Mouse (Mus musculus) neural tube, embryonic 13.5 days (tissue): ENCODE measurements at regions not wholly inside any gene's neighbourhood (a gene's known extent, or its start where the extent isn't known, plus 50 kb on each side); places are given as distances from the start of the nearest gene placed in this dataset.

Experiments used
- ATAC-seq: fragments of 200-750 bp; cut with Nextera tagmentation; 2 replicates; pipeline ENCODE4 v1.8.0; 2017; ENCODE audit warnings: low read depth, mild to moderate bottlenecking, moderate TSS enrichment, moderate library complexity
- H3K27ac ChIP-seq: fragments of 300-500 bp; sonication (generic); replicated peaks from 2 replicates; pipeline ENCODE4 v1.5.1; 2015; ENCODE audit warnings: moderate library complexity, mild to moderate bottlenecking, inconsistent platforms
- H3K27me3 ChIP-seq: fragments of 300-500 bp; sonication (generic); 2 replicates; pipeline ENCODE4 v1.6.1; 2015; ENCODE audit warnings: mild to moderate bottlenecking, inconsistent platforms
- H3K36me3 ChIP-seq: fragments of 300-500 bp; sonication (generic); 2 replicates; pipeline ENCODE4 v1.6.1; 2015; ENCODE audit warnings: mild to moderate bottlenecking, inconsistent platforms
- H3K4me1 ChIP-seq: fragments of 300-500 bp; sonication (generic); replicated peaks from 2 replicates; pipeline ENCODE4 v1.6.1; 2015; ENCODE audit warnings: inconsistent platforms
- H3K4me2 ChIP-seq: fragments of 300-500 bp; sonication (generic); 2 replicates; pipeline ENCODE4 v1.6.1; 2015; ENCODE audit warnings: inconsistent platforms, mild to moderate bottlenecking, moderate library complexity
- H3K4me3 ChIP-seq: fragments of 300-500 bp; sonication (generic); 2 replicates; pipeline ENCODE4 v1.5.1; 2015; ENCODE audit warnings: mild to moderate bottlenecking, inconsistent platforms
- H3K9ac ChIP-seq: fragments of 300-500 bp; sonication (generic); 2 replicates; pipeline ENCODE4 v1.6.1; 2015; ENCODE audit warnings: moderate library complexity, mild to moderate bottlenecking, inconsistent platforms
- H3K9me3 ChIP-seq: fragments of 300-500 bp; sonication (generic); 2 replicates; pipeline ENCODE4 v1.6.1; 2016; ENCODE audit warnings: inconsistent platforms
- WGBS: fragments of 180-500 bp; shearing (Covaris S2); methylation state at CpG from one replicate; pipeline ENCODE4 v1.1.7; 2015; 5-methylcytosine and 5-hydroxymethylcytosine counted together

DNA sequence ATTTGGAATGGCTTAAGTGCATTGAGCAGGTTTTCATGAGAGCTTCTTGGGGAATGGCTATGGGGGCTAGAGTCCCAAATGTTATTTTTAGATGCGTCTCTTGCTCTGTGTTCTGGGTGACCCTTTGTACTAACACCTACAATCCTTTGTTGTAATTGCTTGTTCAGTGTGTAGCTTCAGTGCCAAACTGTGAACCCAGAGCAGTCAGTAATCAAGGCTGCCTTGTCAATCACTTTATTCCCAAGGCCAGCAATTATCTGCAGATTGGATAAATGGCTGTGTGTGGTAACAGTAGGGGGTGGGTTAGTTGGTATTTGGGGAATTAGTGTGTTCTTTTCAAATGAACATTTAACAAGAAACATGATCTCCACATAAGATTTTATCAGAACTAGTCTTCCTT, 390.4 kb downstream of the Poteg start:
- Histone ChIP-seq H3K27me3 (no peaks in the 10 kb centered on the region), H3K27ac (no peak overlapping the region), H3K36me3 (no peaks in the 10 kb centered on the region), H3K9ac (no peak overlapping the region), H3K4me3 (no peak overlapping the region), H3K9me3 (no peaks in the 10 kb centered on the region), H3K4me1 (no peaks in the 10 kb centered on the region), H3K4me2 (no peak overlapping the region)
- no peak for ATAC-seq
- 88% methylated on average over 1 of the region's 1 CpGs for WGBS

DNA sequence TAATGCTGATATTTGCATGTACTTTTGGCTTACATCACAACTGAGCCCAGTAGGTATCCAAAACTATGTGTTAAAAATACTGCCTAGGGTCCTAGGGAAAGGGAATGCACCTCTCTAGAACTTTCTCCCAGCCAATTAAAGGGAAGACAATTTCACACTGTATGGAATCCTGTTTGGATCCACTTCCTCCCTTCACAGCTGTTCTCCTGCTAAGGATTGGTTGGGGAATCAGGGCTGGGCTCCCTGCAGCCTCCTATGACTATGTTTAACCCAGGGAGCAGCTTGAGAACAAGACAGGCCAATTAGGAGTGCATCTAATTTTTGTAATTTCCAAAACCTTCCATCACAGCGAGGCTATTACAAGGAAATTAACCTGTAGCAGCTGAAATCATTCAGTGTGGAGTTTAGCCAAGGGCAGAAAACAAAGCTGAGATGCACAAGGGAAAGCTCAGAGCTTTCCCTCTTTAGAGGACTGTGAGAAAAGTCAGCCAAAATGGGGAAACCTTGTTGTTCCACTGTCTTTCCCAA, 419.1 kb downstream of the Poteg start:
- Histone ChIP-seq H3K27ac (no peak overlapping the region), H3K4me1 (no peaks in the 10 kb centered on the region), H3K4me3 (no peak overlapping the region), H3K27me3 (no peaks in the 10 kb centered on the region), H3K9ac (no peak overlapping the region), H3K36me3 (no peaks in the 10 kb centered on the region), H3K9me3 (no peaks in the 10 kb centered on the region), H3K4me2 (no peak overlapping the region)
- 64% methylated on average over 1 of the region's 1 CpGs for WGBS
- ATAC-seq: no peak

DNA sequence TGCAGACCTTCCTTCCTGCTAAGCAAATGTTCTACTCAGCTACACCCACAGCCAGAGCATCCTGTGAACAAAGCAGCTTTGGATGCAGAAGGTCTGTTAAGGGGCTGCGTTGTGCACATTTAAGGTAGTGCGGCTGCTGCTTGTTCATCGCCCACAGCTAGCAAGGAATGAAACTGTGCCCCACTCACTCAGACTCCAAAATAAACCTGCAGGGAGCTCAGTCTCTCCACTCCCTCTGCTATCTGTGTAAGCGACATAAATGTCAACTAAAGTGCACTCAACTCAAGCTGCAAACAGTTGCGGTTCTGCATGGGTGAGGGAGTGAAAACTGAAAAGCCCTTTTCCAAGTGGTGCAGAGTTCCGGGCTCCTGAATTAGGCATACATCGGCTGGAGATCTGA, 421.1 kb downstream of the Poteg start:
- 95% methylated on average over 7 of the region's 7 CpGs for WGBS
- Histone ChIP-seq H3K27ac (no peak overlapping the region), H3K4me2 (no peak overlapping the region), H3K9ac (no peak overlapping the region), H3K36me3 (no peaks in the 10 kb centered on the region), H3K4me1 (no peaks in the 10 kb centered on the region), H3K9me3 (no peaks in the 10 kb centered on the region), H3K27me3 (no peaks in the 10 kb centered on the region), H3K4me3 (no peak overlapping the region)
- ATAC-seq: no peak

DNA sequence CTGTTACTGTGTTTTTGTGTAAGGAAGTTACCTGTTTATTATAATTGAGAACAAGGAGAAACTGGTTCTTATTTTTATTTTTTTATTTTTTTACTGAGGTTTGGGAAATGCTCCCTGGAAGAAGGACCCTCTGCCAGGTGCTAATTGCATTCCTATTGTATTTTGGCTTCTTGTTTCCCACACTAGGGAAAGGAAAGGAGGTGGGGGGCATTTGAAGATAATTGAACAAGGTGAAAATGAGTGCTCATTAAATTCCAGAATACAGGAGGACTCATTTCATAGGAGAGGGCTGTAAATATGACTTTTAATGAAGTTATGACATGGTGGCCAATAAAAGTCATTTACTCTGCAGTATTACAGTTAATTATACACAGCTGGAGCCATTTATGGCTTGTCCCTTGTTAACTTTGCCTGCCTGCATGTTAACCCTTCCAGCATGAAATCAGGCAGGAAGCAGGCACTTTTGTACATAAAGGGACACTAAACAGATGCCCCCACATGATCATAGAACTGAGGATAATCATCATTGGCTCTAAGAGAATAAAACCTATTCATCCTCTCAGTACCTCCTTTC, 430.3 kb downstream of the Poteg start:
- no peak overlapping the region for H3K27ac ChIP-seq
- ATAC-seq: peak; percentile 88

DNA sequence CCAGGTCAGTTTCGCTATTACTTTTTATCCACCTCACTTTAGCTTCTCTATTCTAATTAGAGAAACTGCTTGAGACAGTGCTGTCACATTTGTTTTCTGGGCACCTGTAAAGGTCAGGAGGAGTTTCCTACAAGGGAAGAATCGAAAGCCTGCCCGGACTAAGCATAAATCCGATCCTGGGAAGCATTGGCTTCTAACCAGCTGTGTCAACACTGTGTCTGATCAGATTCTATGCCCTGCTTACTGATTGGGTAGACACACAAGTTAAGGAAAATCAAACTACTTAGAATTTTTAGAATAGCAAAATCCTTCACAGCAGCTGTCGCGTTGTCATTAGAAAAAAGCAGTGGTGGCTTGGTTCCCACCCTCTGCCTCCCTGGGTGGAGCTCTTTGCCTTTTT, 441.8 kb downstream of the Poteg start:
- ATAC-seq: no peak
- H3K27ac ChIP-seq: no peak overlapping the region
- no peak overlapping the region for H3K4me3 ChIP-seq
- H3K9ac ChIP-seq: no peak overlapping the region
- no peaks in the 10 kb centered on the region for H3K4me1 ChIP-seq
- 86% methylated on average over 6 of the region's 6 CpGs for WGBS
- H3K36me3 ChIP-seq: no peaks in the 10 kb centered on the region
- H3K27me3 ChIP-seq: no peaks in the 10 kb centered on the region
- H3K4me2 ChIP-seq: no peak overlapping the region
- no peaks in the 10 kb centered on the region for H3K9me3 ChIP-seq

More for the DNA sequence above, 430.3 kb downstream of the Poteg start:
- no peak overlapping the region for H3K4me3 ChIP-seq
- no peaks in the 10 kb centered on the region for H3K36me3 ChIP-seq
- no peak overlapping the region for H3K9ac ChIP-seq
- H3K4me2 ChIP-seq: no peak overlapping the region
- H3K27me3 ChIP-seq: no peaks in the 10 kb centered on the region
- H3K9me3 ChIP-seq: no peaks in the 10 kb centered on the region
- H3K4me1 ChIP-seq: 0 out of 2 replicates have a peak, but pooled peaks cover 4% of the 10 kb centered on the region

DNA sequence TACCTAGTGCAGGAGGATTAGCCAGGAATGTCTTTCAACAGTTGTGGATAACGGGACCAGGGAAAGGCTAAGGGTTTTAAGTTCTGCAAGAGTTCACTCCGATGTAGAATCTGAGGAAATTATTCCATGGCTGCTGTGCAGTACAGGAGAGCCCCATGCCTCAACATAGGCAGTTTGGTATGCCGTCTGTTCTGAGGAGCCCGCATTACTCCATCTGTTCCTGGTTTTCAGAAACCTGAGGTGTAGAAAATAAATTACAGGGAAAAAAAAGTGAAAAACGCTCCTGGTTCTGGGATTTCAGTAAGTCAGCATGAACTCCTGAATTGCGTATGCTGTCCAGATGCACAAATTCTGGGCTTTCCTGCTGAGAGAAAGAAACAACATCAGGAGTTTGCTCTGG, 446.9 kb downstream of the Poteg start:
- Histone ChIP-seq H3K4me1 (no peaks in the 10 kb centered on the region), H3K9ac (no peak overlapping the region)
- WGBS: 81% methylated on average over 6 of the region's 6 CpGs

DNA sequence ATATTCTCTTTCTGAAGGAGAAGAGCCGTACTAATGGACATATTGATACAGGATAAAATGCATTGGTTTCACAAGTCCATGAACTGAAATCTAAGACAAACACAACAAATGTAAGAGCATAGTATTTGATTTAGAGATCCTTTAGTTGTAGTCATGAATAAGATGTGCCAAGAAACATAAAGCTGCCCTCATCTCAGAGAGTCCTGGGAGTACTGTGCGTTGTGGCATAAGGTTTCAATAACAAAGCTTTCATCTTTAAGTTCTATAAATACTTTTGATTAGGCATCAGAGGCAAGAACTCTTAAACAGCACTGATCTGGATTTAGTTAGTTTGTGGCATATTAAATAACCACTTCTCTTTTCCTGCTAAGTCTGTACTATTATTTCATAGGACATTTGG, 452.6 kb downstream of the Poteg start:
- no peaks in the 10 kb centered on the region for H3K36me3 ChIP-seq
- H3K27me3 ChIP-seq: no peaks in the 10 kb centered on the region
- WGBS: 83% methylated on average over 2 of the region's 2 CpGs
- H3K4me2 ChIP-seq: no peak overlapping the region
- no peak overlapping the region for H3K27ac ChIP-seq
- H3K4me1 ChIP-seq: no peaks in the 10 kb centered on the region; the same call in 1 of the 2 replicates
- H3K9me3 ChIP-seq: no peaks in the 10 kb centered on the region
- no peak overlapping the region for H3K9ac ChIP-seq
- H3K4me3 ChIP-seq: no peak overlapping the region
- no peak for ATAC-seq

More for the DNA sequence above, 446.9 kb downstream of the Poteg start:
- H3K27me3 ChIP-seq: no peaks in the 10 kb centered on the region
- H3K36me3 ChIP-seq: no peaks in the 10 kb centered on the region
- no peak for ATAC-seq
- H3K4me3 ChIP-seq: no peak overlapping the region
- H3K4me2 ChIP-seq: no peak overlapping the region
- H3K9me3 ChIP-seq: no peaks in the 10 kb centered on the region
- no peak overlapping the region for H3K27ac ChIP-seq

DNA sequence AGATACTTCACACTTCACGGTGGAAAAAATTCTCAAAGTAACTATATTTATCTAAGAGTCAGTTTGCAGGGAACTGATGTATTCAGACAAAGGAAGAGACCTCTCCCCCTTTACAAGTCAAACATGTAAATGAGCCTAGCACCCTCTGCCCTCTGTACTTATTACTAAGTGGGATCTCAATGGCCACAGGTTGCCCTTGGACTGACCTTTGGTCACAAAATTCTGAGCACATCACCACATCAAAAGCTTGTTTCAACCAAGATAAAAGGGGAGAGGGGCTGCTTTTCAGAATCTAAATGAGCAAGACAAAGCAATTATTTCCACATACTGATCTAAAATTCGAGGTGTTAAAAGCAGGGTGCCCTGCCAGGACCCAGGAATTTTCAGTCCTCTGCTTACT, 456.3 kb downstream of the Poteg start:
- H3K9me3 ChIP-seq: no peaks in the 10 kb centered on the region
- no peak overlapping the region for H3K27ac ChIP-seq
- H3K4me2 ChIP-seq: no peak overlapping the region
- no peak for ATAC-seq
- H3K4me3 ChIP-seq: no peak overlapping the region
- no peaks in the 10 kb centered on the region for H3K27me3 ChIP-seq
- H3K4me1 ChIP-seq: no peaks in the 10 kb centered on the region; the same call in 1 of the 2 replicates
- WGBS: 11% methylated on average over 2 of the region's 2 CpGs
- H3K36me3 ChIP-seq: no peaks in the 10 kb centered on the region
- H3K9ac ChIP-seq: no peak overlapping the region

DNA sequence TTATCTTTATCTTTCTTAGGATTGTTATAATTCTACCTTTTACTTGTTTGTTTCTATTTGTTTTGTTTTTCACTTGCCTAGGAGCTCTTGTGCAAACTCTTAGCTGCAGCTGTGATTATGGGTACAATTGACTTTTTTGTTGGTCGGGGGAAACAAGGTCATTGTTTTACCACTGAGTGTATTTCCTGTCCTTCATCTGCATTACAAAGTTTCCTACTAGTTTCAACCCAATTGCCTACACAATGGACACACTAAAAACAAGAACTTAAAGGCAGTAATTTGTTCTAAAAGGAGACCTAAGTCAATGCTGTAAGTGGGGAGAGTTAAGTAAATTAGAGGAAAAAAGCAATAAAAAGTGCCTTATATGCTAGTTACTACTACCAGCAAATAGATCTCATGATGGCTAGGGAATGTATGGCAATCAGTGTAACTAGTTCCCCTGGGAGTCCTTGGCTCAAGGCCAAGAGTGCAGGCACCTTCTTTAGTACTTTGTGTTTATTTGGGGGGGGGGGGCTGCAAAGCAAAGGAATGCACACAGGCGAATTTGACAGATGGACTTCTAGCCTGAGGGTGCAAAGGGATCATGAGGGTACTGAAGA, 462.0 kb downstream of the Poteg start:
- 24% methylated on average over 2 of the region's 2 CpGs for WGBS
- H3K27me3 ChIP-seq: no peaks in the 10 kb centered on the region
- no peak for ATAC-seq
- no peak overlapping the region for H3K9ac ChIP-seq
- no peaks in the 10 kb centered on the region for H3K36me3 ChIP-seq
- no peaks in the 10 kb centered on the region for H3K9me3 ChIP-seq
- H3K4me2 ChIP-seq: no peak overlapping the region
- H3K4me1 ChIP-seq: no peaks in the 10 kb centered on the region
- H3K27ac ChIP-seq: no peak overlapping the region
- no peak overlapping the region for H3K4me3 ChIP-seq

DNA sequence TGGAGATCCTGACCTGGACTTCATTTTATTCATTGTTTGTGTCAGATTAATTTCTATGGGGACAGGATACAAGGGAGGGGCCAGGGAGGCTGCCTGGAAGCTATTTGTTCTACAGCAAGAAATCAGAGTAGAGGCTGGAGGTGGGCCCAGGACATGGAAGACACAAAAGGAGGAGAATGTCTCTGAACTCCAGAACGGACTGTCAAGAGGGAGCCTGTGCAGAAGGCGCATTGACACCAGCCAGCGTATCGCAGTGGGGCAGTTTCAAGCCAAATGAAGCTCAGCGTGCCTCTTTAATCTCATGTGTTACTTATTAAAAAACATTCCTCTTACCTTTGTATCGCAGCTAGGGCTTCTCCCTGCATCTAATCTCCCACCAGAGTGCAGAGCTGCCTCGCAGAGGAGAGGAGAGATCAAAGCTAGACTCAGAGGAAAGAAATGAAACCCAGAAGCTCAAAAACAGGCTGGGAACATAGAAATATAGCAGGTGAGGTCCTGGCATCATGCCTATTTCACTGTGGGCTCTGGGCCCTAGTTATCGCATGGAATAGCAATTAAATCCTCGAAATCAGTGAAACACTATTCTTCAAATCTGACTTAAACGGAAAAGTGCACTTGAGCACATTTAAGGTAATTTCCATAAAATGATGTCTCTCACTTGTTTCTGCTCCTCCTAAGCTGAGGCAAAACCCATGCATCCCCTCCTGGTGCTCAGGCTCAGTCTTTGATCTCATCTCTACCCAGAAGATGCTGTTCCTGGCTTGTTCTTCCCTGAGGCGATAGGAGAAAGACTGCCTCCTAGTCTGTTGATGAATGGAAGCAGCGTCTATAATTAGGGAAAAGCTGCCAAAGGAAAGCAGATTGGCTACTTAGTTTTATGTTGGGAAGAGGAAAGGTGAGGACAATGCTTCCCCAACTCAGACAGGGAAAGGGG, 491.4 kb downstream of the Poteg start:
- no peak overlapping the region for H3K27ac ChIP-seq
- no peak overlapping the region for H3K4me2 ChIP-seq
- no peaks in the 10 kb centered on the region for H3K9me3 ChIP-seq
- no peak for ATAC-seq
- 69% methylated on average over 12 of the region's 12 CpGs for WGBS
- no peak overlapping the region for H3K4me3 ChIP-seq
- H3K4me1 ChIP-seq: peaks cover 3% of the 10 kb centered on the region; the same call in 1 of the 2 replicates
- H3K27me3 ChIP-seq: no peaks in the 10 kb centered on the region
- H3K9ac ChIP-seq: no peak overlapping the region
- H3K36me3 ChIP-seq: no peaks in the 10 kb centered on the region

DNA sequence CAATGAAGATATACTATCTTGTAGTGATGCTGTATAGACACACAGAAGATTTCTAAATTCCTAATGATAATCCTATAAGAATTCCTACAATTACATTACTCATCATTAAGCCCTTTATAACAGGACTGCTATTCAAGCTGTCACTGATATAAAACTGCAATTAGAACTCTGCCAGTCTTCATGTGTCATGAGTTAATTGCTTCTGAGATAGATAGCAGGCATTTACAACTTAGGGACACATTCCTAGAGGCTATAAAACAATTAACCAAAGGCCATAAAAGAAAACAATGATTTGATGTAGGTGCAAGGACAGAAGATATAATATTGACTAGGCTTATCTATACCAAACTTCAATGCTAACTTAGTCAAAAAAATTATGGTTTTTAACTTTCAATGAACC, 507.5 kb downstream of the Poteg start:
- Histone ChIP-seq H3K27me3 (no peaks in the 10 kb centered on the region), H3K4me1 (no peaks in the 10 kb centered on the region), H3K27ac (no peak overlapping the region), H3K4me3 (no peak overlapping the region), H3K4me2 (no peak overlapping the region), H3K9me3 (no peaks in the 10 kb centered on the region), H3K36me3 (no peaks in the 10 kb centered on the region), H3K9ac (no peak overlapping the region)
- no peak for ATAC-seq

DNA sequence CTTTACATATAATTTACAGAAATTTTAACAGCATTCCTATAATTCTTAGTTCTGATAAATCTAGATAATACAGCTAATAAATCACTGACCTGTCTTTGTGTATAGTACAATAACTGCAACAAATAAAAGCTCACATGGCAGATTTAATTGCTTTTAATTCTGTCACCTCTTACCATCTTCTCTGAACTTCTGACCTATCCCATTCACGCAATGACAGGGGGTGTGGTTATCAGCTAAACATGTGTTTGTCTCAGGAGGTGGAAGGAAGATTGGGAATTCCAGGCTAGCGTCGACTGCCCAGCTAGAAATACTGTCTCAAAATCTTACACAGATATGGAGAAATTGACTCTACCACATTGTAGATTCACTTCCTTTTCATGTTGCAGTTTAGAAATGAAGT, 533.5 kb downstream of the Poteg start:
- Histone ChIP-seq H3K4me2 (no peak overlapping the region), H3K36me3 (no peaks in the 10 kb centered on the region), H3K9ac (no peak overlapping the region), H3K4me1 (no peaks in the 10 kb centered on the region), H3K4me3 (no peak overlapping the region), H3K9me3 (no peaks in the 10 kb centered on the region), H3K27ac (no peak overlapping the region), H3K27me3 (no peaks in the 10 kb centered on the region)
- WGBS: 15% methylated on average over 3 of the region's 3 CpGs
- no peak for ATAC-seq
